Mouse (Mus musculus): ENCODE results near the gene Itga5.

Gene Itga5

GRCm38 (mm10) chr15:103364761-103365160 lies 1.8 kb downstream of the Itga5 start:
- DNase-seq, result no peak

- DNase-seq, result no peak
Measured at GRCm38 (mm10) chr15:103363809-103364208, 2.8 kb downstream of the Itga5 start.

DNA sequence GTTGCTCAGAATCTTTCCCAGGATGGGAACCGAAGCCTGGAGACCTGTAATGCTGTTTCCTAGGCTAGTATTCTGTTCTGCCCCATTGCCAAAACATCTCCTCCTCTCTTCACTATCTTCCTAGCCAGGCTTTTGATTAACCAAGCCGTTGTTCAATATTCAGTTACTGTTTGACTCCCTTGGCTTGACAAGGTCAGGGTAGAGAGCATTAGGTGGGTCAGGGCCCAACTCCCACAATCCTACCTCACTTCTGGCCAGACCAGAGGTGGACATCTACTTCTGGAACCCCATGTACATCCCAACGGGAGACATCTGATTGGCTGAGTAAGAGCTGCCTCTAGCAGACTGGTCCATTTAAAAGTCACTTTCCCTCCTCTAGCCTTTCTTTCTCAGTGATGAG lies 3.6 kb downstream of the Itga5 start:
- no peak for DNase-seq

- no peak for DNase-seq
Measured at GRCm38 (mm10) chr15:103362333-103362732, 4.2 kb downstream of the Itga5 start.

DNA sequence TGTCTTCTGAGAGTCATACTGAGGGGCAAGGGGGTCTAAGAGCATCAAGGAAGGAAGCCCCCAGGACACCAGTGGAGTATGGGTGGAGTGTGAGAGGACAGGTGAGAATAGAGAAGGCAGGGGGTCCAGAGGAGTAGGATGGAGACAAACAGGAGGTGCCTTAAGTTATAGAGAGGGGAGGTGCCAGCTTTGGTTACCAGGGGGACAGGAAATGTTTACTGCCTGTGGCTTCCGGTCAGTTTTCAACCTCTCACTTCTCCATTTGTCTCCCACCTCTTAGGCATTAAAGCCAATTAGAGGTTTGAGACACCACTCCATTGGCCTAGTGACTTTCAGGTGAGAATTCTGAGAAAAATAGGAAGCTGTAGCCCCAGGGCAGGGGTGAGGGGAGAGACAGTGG lies 5.3 kb downstream of the Itga5 start:
- no peak for DNase-seq

DNA sequence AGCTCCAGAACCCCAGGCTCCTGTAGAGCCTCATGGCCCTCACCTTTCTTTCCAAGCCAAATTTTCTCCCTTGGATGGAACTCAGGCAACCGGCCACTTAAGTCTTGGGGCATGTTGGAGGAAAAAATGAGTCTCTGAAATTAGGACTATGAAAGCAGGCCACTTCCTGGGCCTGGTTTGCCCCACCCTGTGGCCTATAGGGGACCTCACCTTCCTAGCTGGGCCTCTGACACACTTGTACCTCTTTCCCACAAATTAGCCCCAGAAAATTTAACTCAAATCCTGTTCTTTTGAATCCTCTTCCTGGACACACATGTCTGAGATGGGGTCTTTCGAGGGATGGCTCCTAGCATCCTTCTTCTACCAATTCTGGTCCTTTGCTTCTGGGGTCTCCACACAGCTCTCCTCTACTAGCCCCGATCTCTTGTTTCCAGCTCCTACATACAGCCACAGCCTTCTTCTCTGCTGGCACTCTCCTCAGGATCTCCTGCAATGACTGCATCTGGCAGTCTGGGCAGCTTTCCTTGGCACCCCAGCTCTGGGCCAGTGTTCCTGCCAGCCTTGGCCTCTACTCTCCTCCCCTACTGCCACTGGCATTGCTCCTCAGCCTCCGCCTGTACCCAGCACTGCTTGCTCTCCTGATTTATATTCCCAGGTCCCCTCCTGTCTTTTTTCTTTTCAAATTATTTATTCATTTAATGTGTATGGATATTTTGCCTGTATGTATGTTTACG lies 6.5 kb downstream of the Itga5 start:
- no peak for DNase-seq

DNA sequence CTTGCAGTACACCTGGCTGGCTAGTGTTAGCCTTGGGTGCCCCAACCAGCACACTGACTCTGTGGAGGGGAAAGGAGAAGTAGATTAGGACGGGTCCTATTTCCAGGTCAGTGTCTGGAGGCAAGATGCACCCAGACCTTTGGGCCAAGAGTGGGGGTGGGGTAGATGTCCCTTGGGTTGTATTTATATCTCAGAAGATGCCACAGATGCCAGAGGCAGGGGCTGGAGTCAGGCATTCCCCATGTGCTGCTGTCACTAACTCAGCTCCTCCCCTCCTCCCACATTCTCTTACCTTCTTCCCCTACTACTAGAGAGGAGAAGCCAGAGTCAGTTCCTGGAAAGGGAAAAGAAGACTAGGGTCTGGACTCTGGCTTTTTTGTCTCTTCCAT lies 7.4 kb downstream of the Itga5 start:
- no peak for DNase-seq

GRCm38 (mm10) chr15:103358278-103359121 lies 8.1 kb downstream of the Itga5 start:
- DNase-seq, result no peak

GRCm38 (mm10) chr15:103357817-103358216 lies 8.7 kb downstream of the Itga5 start:
- no peak for DNase-seq

DNA sequence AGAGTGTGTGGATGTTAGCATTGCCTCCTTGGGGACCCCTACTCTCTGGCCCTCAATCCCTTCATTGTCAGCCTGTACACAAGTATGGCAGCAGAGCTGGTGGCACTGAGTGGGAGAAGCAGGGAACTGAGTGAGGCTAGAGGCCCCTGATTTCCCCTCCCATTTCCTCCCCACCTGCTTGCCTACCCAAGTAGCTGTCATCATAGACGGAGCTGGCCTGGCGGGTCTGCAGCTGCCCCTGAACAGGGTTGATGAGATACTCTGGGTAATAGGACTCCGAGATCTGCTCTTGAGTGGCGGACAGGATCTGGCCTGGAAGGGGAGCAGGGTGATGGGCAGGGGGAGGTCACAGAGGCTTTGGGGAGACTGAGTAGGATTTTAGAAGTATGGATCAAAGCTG lies 10.4 kb downstream of the Itga5 start:
- DNase-seq, result no peak

GRCm38 (mm10) chr15:103355420-103355819 lies 11.1 kb downstream of the Itga5 start:
- DNase-seq, result no peak

DNA sequence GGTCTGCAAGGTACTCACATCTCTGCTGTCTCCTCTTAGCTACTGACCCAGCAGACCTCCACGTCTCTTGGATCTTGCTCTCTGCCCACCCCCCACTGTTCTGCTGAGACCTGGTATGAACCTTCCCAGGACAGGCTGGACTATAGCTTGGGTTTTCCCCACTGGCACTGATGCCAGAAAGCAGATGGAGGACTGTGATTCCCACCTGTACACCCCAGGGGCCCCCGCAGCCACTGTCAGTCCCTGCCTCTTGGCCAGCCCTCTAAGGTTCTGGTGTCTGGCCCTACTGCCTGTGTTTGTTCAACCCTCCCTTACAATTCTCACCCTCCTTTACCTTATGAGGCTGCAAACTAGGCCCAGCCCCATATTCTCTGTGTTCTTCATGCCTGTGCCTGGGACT lies 11.9 kb downstream of the Itga5 start:
- no peak for DNase-seq

- DNase-seq, result no peak
Measured at GRCm38 (mm10) chr15:103353511-103354256, 12.9 kb downstream of the Itga5 start.

- peak; percentile 53 for DNase-seq
Measured at GRCm38 (mm10) chr15:103352856-103353255, 13.7 kb downstream of the Itga5 start.

DNA sequence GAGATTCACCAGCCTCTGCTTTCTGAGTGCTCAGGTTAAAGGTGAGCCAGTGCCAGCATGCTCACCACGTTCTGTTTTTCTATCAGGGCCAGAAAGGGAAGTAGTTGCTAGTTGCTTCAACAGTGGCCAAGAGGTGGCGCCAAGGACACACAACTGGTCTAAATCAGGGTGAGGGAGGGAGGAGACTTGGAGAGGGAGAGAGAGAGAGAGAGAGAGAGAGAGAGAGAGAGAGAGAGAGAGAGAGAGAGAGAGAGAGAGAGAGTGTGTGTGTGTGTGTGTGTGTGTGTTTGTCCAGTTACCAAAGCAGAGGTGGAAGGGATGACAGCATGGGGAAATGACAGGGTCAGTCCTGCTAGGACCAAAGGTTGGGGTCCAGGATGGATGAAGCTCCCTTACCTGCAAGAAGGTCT lies 19.3 kb downstream of the Itga5 start:
- peak; percentile 73 for DNase-seq

DNA sequence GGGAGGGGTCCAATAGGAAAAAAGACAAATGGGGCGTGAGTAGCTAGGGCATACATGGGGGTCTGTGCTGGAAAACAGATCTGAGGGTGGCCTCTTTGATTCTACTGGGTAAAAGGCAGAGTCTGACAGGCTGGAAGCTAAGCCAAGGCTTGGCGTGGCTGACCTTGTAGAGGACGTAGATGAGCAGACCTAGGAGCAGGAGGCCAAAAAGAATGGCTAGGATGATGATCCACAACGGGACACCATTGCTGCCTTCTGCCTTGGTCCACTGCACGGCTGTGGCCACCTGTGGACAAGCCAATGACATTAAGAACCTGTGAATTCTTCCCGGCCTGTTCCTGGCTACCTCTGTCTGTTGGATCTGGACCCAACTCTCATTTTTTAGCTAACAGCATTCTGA lies 20.8 kb downstream of the Itga5 start:
- no peak for DNase-seq

GRCm38 (mm10) chr15:103343556-103343955 lies 23.0 kb downstream of the Itga5 start:
- no peak for DNase-seq

DNA sequence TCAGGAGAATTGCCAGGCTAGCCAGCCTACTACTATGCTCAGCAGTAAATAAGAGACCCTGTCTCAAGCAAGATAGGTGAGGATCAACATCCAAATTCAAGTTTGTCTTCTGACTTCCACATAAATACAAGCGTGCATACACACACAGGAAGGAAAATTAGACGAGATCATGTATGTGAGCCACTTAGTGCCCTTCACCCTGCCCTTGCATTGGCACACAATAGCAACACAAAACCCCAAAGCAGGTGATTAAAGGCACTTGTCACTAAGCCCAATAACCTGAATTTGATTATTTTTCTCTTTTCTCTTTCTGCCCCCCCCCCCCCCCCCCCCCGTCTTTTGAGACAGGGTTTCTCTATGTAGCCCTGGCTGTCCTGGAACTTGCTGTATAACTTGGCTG lies 23.6 kb downstream of the Itga5 start:
- no peak for DNase-seq

DNA sequence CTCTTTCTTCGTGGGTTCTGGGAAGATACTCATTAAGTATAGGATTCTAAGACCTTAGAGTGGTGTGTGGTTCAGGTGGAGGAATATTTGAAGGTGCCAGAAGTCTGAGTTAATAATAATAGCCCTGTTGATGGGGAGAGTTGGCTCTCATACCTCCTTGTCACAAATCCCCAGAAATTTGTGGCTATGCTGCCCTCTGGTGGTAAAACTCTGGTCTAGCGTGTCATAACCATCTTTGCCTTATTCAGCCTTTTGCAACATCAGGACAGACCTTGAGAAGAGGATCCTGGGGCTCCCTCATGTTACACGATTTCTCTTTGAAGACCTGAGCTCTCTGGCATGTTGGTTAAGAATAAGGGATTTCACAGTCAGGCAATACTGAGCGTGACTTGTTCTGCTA lies 24.1 kb downstream of the Itga5 start:
- peak; percentile 77 for DNase-seq

- DNase-seq, result no peak
Measured at GRCm38 (mm10) chr15:103341547-103341946, 25.0 kb downstream of the Itga5 start.

DNA sequence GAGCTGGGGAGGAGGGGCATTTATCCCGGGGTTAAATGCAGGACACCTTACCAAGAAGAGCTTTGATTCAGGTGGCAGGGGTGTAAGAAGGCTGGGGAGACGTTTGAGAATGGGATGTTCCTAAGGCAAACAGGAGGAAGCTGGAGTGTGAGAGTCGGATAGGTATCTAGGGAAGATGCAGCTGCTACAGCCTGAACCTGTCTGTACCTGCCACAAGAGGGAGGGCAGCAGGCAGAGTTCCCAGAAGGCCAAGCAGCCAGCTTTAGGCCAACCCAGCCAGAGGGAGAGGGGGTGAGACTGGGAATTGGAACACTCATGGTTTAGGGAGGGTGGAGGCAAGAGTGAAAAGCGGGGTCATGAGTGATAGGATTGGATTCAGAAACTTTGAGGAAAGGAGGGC lies 25.8 kb downstream of the Itga5 start:
- DNase-seq, result no peak

DNA sequence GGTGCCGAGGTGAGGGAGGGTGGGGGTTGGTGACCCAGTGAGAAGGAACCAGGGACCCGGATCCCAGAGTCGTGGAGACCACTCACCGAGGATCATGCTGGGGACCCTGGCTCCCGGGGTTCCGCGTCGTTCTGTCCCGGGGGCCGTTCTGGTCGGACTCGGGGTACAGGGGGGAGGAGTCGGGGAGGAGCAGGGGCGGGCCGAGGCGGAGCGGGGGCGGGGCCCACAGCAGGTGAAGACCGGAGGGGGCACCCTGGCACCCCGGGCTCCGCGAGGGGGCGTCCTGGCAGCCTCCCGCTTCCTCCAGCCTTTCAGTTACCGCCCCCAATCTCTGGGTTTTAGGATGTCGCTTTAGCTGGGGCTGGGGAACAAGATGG lies 26.6 kb downstream of the Itga5 start, which contains the start of gene Zfp385a:
TSS of gene Zfp385a (minus strand) at position 133 of the 377 bp plus-strand sequence.
- DNase-seq, result peak; percentile 61

DNA sequence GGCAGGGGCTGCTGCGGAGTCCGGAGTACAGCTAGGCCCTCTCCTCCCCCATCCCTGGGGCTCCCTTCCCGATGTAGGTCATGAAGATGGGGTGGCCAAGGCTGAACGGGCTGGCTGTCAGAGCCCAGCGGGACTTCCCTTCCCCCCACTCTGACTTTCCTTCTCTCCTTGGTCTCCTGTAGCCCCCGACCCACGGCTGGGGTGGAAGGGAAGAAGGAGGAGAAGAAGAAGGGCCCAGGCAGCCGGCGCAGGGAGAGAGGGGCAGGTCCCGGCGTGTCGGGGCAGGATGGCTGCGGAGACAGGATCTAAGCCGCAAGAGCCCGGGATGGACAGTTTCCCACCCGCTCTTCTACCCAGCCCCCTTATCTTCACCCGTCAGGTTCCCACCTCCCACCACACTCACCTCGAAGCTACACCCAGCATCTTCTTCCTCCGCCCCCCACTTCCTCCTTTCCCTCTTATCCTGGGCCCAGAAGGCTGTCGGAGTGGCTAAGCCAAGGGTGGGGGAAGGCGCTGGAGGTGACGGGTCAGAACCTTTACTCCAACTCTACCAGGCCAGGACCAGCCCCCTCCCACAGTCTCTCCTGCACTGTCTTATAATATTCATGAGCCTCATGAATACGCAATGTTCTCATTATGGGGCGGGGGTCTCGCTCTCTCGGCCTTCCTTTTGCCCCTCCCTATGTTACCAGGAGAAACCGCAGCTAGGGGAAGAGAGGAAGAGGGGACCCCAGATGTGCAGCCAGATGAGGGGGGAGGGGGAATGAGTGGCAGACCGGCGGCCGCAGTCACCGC lies 27.2 kb downstream of the Itga5 start:
- no peak for DNase-seq

Data from kidney, postnatal 14 days (tissue).